Mouse (Mus musculus) stomach, postnatal 0 days (tissue): Measurements from ENCODE around the gene Wnt7a.

Experiments used
- CTCF ChIP-seq: IDR thresholded peaks from 2 replicates; pipeline ENCODE4 v1.5.1; 2016; ENCODE audit warnings: antibody characterized with exemption, low read depth, mild to moderate bottlenecking, moderate library complexity
- EP300 ChIP-seq: optimal IDR thresholded peaks from 2 replicates; pipeline ENCODE3; 2016; ENCODE audit warnings: antibody characterized with exemption

DNA sequence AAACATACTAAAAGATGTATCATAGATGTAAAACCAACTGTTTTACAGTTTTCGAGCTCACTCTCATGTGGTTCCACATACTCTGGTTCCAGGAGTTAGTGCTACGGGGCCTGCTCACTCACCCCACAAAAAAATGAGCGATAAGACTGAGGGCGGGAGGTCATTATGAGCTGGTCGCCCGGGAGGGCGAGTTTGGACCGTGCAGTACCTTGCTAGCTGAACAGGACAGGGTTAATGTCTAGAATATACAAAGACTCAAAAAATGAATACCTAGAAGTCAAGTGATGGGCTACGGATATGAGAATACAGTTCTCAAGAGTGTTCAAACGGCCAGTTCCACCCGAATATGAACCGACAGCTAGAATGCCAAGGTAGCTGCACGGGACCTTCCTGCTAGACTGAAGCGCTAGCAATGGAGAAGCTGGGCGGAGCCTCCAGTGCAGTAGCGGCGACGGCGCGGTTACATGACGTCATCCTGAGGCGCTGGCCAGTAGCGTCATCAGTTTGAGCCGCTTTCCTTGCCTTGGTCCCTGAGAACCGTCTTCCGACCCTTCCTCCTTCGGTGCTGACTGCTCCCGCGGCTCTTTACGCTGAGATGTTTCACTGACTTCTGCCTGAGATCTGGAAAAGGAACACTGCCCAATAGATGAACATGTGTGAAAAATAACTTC lies 29.4 kb upstream of the Wnt7a start:
- TF ChIP-seq EP300 (no peak), CTCF (no peak)
